Mouse (Mus musculus): ENCODE data around the gene Gm16867. TPM values are rescaled to one million over a fixed set of nuclear protein-coding genes. Genes with fewer than 3 reads are reported as not detected.
"Not testable (repeated sequence)": the region's sequence is repeated elsewhere in the genome, so short reads cannot be mapped to it uniquely, and the experiment has no call there.

The Gm16867 gene
- polyA plus RNA-seq, 1 experiment = not detected

GRCm38 (mm10) chr14:69496259-69496658 lies 6.9 kb downstream of the Gm16867 start:
- not testable (repeated sequence) for H3K27me3 ChIP-seq (ENCODE audit: control insufficient read depth, insufficient read depth, low read length); DNase-seq; H3K27ac ChIP-seq (ENCODE audit: insufficient read depth, low read length); H3K4me3 ChIP-seq (replicated peaks; ENCODE audit: insufficient read depth, low read depth, low read length); H3K4me1 ChIP-seq (ENCODE audit: control insufficient read depth, insufficient read depth, low read length)

- WGBS = no CpG with 5 or more reads among the region's 2 CpGs
- not testable (repeated sequence) for DNase-seq; H3K4me3 ChIP-seq (replicated peaks; ENCODE audit: insufficient read depth, low read depth, low read length); H3K27me3 ChIP-seq (ENCODE audit: control insufficient read depth, insufficient read depth, low read length); H3K4me1 ChIP-seq (ENCODE audit: control insufficient read depth, insufficient read depth, low read length); H3K27ac ChIP-seq (ENCODE audit: insufficient read depth, low read length)
Measured at GRCm38 (mm10) chr14:69494946-69495345, 8.2 kb downstream of the Gm16867 start.

GRCm38 (mm10) chr14:69494522-69494921 lies 8.6 kb downstream of the Gm16867 start:
- WGBS = no CpG with 5 or more reads among the region's 3 CpGs
- DNase-seq; H3K4me3 ChIP-seq (replicated peaks; ENCODE audit: insufficient read depth, low read depth, low read length); H3K27ac ChIP-seq (ENCODE audit: insufficient read depth, low read length); H3K4me1 ChIP-seq (ENCODE audit: control insufficient read depth, insufficient read depth, low read length); H3K27me3 ChIP-seq (ENCODE audit: control insufficient read depth, insufficient read depth, low read length): not testable (repeated sequence)

- H3K27ac ChIP-seq (ENCODE audit: insufficient read depth, low read length); H3K27me3 ChIP-seq (ENCODE audit: control insufficient read depth, insufficient read depth, low read length); H3K4me1 ChIP-seq (ENCODE audit: control insufficient read depth, insufficient read depth, low read length); DNase-seq; H3K4me3 ChIP-seq (replicated peaks; ENCODE audit: insufficient read depth, low read depth, low read length): not testable (repeated sequence)
- no CpG with 5 or more reads among the region's 10 CpGs for WGBS
Measured at GRCm38 (mm10) chr14:69488001-69488400, 15.2 kb downstream of the Gm16867 start.

GRCm38 (mm10) chr14:69485466-69486135 lies 17.6 kb downstream of the Gm16867 start:
- not testable (repeated sequence) for DNase-seq; H3K27me3 ChIP-seq (ENCODE audit: control insufficient read depth, insufficient read depth, low read length); H3K4me1 ChIP-seq (ENCODE audit: control insufficient read depth, insufficient read depth, low read length); H3K4me3 ChIP-seq (replicated peaks; ENCODE audit: insufficient read depth, low read depth, low read length); H3K27ac ChIP-seq (ENCODE audit: insufficient read depth, low read length)
- WGBS = no CpG with 5 or more reads among the region's 18 CpGs

- not testable (repeated sequence) for H3K4me1 ChIP-seq (ENCODE audit: control insufficient read depth, insufficient read depth, low read length); H3K4me3 ChIP-seq (replicated peaks; ENCODE audit: insufficient read depth, low read depth, low read length); H3K27me3 ChIP-seq (ENCODE audit: control insufficient read depth, insufficient read depth, low read length); H3K27ac ChIP-seq (ENCODE audit: insufficient read depth, low read length); DNase-seq
- WGBS = no CpG with 5 or more reads among the region's 11 CpGs
Measured at GRCm38 (mm10) chr14:69473941-69474646, 29.1 kb downstream of the Gm16867 start.

- no CpG with 5 or more reads among the region's 2 CpGs for WGBS
- not testable (repeated sequence) for H3K4me3 ChIP-seq (replicated peaks; ENCODE audit: insufficient read depth, low read depth, low read length); H3K27me3 ChIP-seq (ENCODE audit: control insufficient read depth, insufficient read depth, low read length); H3K4me1 ChIP-seq (ENCODE audit: control insufficient read depth, insufficient read depth, low read length); H3K27ac ChIP-seq (ENCODE audit: insufficient read depth, low read length); DNase-seq
Measured at GRCm38 (mm10) chr14:69473322-69473721, 29.8 kb downstream of the Gm16867 start.

GRCm38 (mm10) chr14:69470122-69470708 lies 32.9 kb downstream of the Gm16867 start:
- DNase-seq; H3K4me1 ChIP-seq (ENCODE audit: control insufficient read depth, insufficient read depth, low read length); H3K27ac ChIP-seq (ENCODE audit: insufficient read depth, low read length); H3K27me3 ChIP-seq (ENCODE audit: control insufficient read depth, insufficient read depth, low read length); H3K4me3 ChIP-seq (replicated peaks; ENCODE audit: insufficient read depth, low read depth, low read length): not testable (repeated sequence)
- no CpG with 5 or more reads among the region's 8 CpGs for WGBS

GRCm38 (mm10) chr14:69467612-69468366 lies 35.4 kb downstream of the Gm16867 start:
- not testable (repeated sequence) for DNase-seq; H3K27me3 ChIP-seq (ENCODE audit: control insufficient read depth, insufficient read depth, low read length); H3K4me1 ChIP-seq (ENCODE audit: control insufficient read depth, insufficient read depth, low read length); H3K4me3 ChIP-seq (replicated peaks; ENCODE audit: insufficient read depth, low read depth, low read length); H3K27ac ChIP-seq (ENCODE audit: insufficient read depth, low read length)
- no CpG with 5 or more reads among the region's 17 CpGs for WGBS

GRCm38 (mm10) chr14:69464465-69464864 lies 38.7 kb downstream of the Gm16867 start:
- no CpG with 5 or more reads among the region's 4 CpGs for WGBS
- not testable (repeated sequence) for H3K27me3 ChIP-seq (ENCODE audit: control insufficient read depth, insufficient read depth, low read length); H3K4me1 ChIP-seq (ENCODE audit: control insufficient read depth, insufficient read depth, low read length); H3K4me3 ChIP-seq (replicated peaks; ENCODE audit: insufficient read depth, low read depth, low read length); H3K27ac ChIP-seq (ENCODE audit: insufficient read depth, low read length); DNase-seq

- not testable (repeated sequence) for H3K27me3 ChIP-seq (ENCODE audit: control insufficient read depth, insufficient read depth, low read length); H3K27ac ChIP-seq (ENCODE audit: insufficient read depth, low read length); H3K4me1 ChIP-seq (ENCODE audit: control insufficient read depth, insufficient read depth, low read length); H3K4me3 ChIP-seq (replicated peaks; ENCODE audit: insufficient read depth, low read depth, low read length); DNase-seq
- no CpG with 5 or more reads among the region's 5 CpGs for whole genome bisulfite sequencing
Measured at GRCm38 (mm10) chr14:69457691-69458090, 45.5 kb downstream of the Gm16867 start.

GRCm38 (mm10) chr14:69454640-69455039 lies 48.5 kb downstream of the Gm16867 start:
- H3K27me3 ChIP-seq (ENCODE audit: control insufficient read depth, insufficient read depth, low read length); H3K27ac ChIP-seq (ENCODE audit: insufficient read depth, low read length); DNase-seq; H3K4me1 ChIP-seq (ENCODE audit: control insufficient read depth, insufficient read depth, low read length); H3K4me3 ChIP-seq (replicated peaks; ENCODE audit: insufficient read depth, low read depth, low read length): not testable (repeated sequence)
- WGBS = no CpG with 5 or more reads among the region's 9 CpGs

Measured in cerebellum, adult 2 months (tissue).